Mouse (Mus musculus) limb, embryonic 12.5 days (tissue): ENCODE data around the gene Gmeb2. TPM values are rescaled to one million over a fixed set of nuclear protein-coding genes. Genes with fewer than 3 reads are reported as not detected.

ENCODE experiments used
- ATAC-seq: fragments of 200-750 bp; cut with Nextera tagmentation; 2 replicates; pipeline ENCODE4 v1.8.0; 2017; ENCODE audit warnings: low read depth, moderate TSS enrichment; ENCODE audit not compliant: insufficient number of reproducible peaks, insufficient read depth, low FRiP score, low TSS enrichment
- H3K27ac ChIP-seq: fragments of 300-500 bp; sonication (generic); 2 replicates; pipeline ENCODE4 v1.5.1; 2016; ENCODE audit warnings: mild to moderate bottlenecking, moderate library complexity
- H3K27me3 ChIP-seq: fragments of 300-500 bp; sonication (generic); 2 replicates; pipeline ENCODE4 v1.6.1; 2016; ENCODE audit warnings: mild to moderate bottlenecking, moderate library complexity
- H3K36me3 ChIP-seq: fragments of 300-500 bp; sonication (generic); 2 replicates; pipeline ENCODE4 v1.6.1; 2016; ENCODE audit warnings: mild to moderate bottlenecking, moderate library complexity
- H3K4me1 ChIP-seq: fragments of 300-500 bp; sonication (generic); replicated peaks from 2 replicates; pipeline ENCODE4 v1.6.1; 2016
- H3K4me2 ChIP-seq: fragments of 300-500 bp; sonication (generic); 2 replicates; pipeline ENCODE4 v1.6.1; 2016; ENCODE audit warnings: mild to moderate bottlenecking, moderate library complexity
- H3K4me3 ChIP-seq: fragments of 300-500 bp; sonication (generic); replicated peaks from 2 replicates; pipeline ENCODE4 v1.5.1; 2016; ENCODE audit warnings: mild to moderate bottlenecking
- H3K9ac ChIP-seq: fragments of 300-500 bp; sonication (generic); replicated peaks from 2 replicates; pipeline ENCODE4 v1.6.1; 2016; ENCODE audit warnings: mild to moderate bottlenecking, moderate library complexity
- H3K9me3 ChIP-seq: fragments of 300-500 bp; sonication (generic); 2 replicates; pipeline ENCODE4 v1.6.1; 2016; ENCODE audit warnings: mild to moderate bottlenecking, moderate library complexity
- WGBS: fragments of 180-500 bp; shearing (Covaris S2); methylation state at CpG from one replicate; pipeline ENCODE4 v1.1.7; 2016; 5-methylcytosine and 5-hydroxymethylcytosine counted together
- polyA plus RNA-seq: library from polyadenylated mRNA; unstranded; fragments of >200 nt; fragmentation: Nextera tagmentation; extraction: Ambion mirVana; gene quantifications from 2 replicates; pipeline ENCODE4 v1.2.1, GENCODE M21; 2016

The Gmeb2 gene
- polyA plus RNA-seq, 1 experiment from 2014 or later = 21.0 TPM

- no peak for ATAC-seq
- H3K27ac ChIP-seq = no peak overlapping the region
- peaks cover 5% of the 10 kb centered on the region; the same call in 1 of the 2 replicates for H3K4me1 ChIP-seq
- no peak overlapping the region for H3K4me2 ChIP-seq
- peaks cover 88% of the 10 kb centered on the region for H3K27me3 ChIP-seq
- H3K9ac ChIP-seq = no peak overlapping the region
- no peak overlapping the region for H3K4me3 ChIP-seq
- 82% methylated on average over 3 of the region's 3 CpGs for WGBS
- H3K36me3 ChIP-seq = no peaks in the 10 kb centered on the region
- no peaks in the 10 kb centered on the region for H3K9me3 ChIP-seq
These were observed 24.6 kb upstream of the Gmeb2 start for GRCm38 (mm10) chr2:181312435-181312834.

- peak overlapping the region; percentile 2; the same call in 1 of the 2 replicates for H3K4me3 ChIP-seq
- no peaks in the 10 kb centered on the region for H3K9me3 ChIP-seq
- H3K4me1 ChIP-seq = no peaks in the 10 kb centered on the region
- H3K36me3 ChIP-seq = no peaks in the 10 kb centered on the region
- ATAC-seq = no peak
- no peak overlapping the region for H3K9ac ChIP-seq
- peaks cover 62% of the 10 kb centered on the region for H3K27me3 ChIP-seq
- peak overlapping the region; percentile 30 for H3K4me2 ChIP-seq
- H3K27ac ChIP-seq = no peak overlapping the region
- WGBS = 10% methylated on average over 30 of the region's 30 CpGs
These were observed 19.4 kb upstream of the Gmeb2 start for GRCm38 (mm10) chr2:181307144-181307804.

- peaks cover 22% of the 10 kb centered on the region for H3K36me3 ChIP-seq
- no peak for ATAC-seq
- H3K9ac ChIP-seq = no peak overlapping the region
- WGBS = 90% methylated on average over 1 of the region's 1 CpGs
- no peak overlapping the region for H3K4me3 ChIP-seq
- peaks cover 6% of the 10 kb centered on the region; the same call in 1 of the 2 replicates for H3K9me3 ChIP-seq
- no peak overlapping the region for H3K4me2 ChIP-seq
- H3K27ac ChIP-seq = no peak overlapping the region
- peaks cover 43% of the 10 kb centered on the region for H3K27me3 ChIP-seq
- H3K4me1 ChIP-seq = no peaks in the 10 kb centered on the region
These were observed 17.1 kb upstream of the Gmeb2 start for GRCm38 (mm10) chr2:181304944-181305343.

GRCm38 (mm10) chr2:181302041-181302440, 14.2 kb upstream of the Gmeb2 start:
- Histone ChIP-seq H3K9me3 (peaks cover 6% of the 10 kb centered on the region; the same call in 1 of the 2 replicates), H3K27ac (no peak overlapping the region), H3K4me1 (no peaks in the 10 kb centered on the region), H3K4me3 (no peak overlapping the region), H3K9ac (no peak overlapping the region), H3K4me2 (no peak overlapping the region), H3K36me3 (peaks cover 22% of the 10 kb centered on the region), H3K27me3 (peaks cover 22% of the 10 kb centered on the region)
- no peak for ATAC-seq
- WGBS = 18% methylated on average over 3 of the region's 3 CpGs

- Histone ChIP-seq H3K27ac (no peak overlapping the region), H3K27me3 (no peaks in the 10 kb centered on the region), H3K4me3 (no peak overlapping the region), H3K9ac (no peak overlapping the region), H3K4me1 (peaks cover 15% of the 10 kb centered on the region), H3K36me3 (peaks cover 10% of the 10 kb centered on the region), H3K9me3 (no peaks in the 10 kb centered on the region), H3K4me2 (no peak overlapping the region)
- 88% methylated on average over 1 of the region's 1 CpGs for WGBS
- ATAC-seq = no peak
These were observed 3.1 kb upstream of the Gmeb2 start for GRCm38 (mm10) chr2:181290937-181291336.

- Histone ChIP-seq H3K4me3 (peak overlapping the region; percentile 61), H3K4me2 (peak overlapping the region; percentile 57), H3K4me1 (peaks cover 15% of the 10 kb centered on the region), H3K27me3 (no peaks in the 10 kb centered on the region), H3K9ac (peak overlapping the region; percentile 24; the same call in 1 of the 2 replicates), H3K36me3 (peaks cover 19% of the 10 kb centered on the region), H3K9me3 (no peaks in the 10 kb centered on the region), H3K27ac (no peak overlapping the region; the same call in 1 of the 2 replicates)
- no peak for ATAC-seq
- 78% methylated on average over 3 of the region's 3 CpGs for WGBS
These were observed 856 bp upstream of the Gmeb2 start for GRCm38 (mm10) chr2:181288691-181289090.

- H3K27ac ChIP-seq = peak overlapping the region; percentile 96
- no peaks in the 10 kb centered on the region for H3K9me3 ChIP-seq
- peak; percentile 82 for ATAC-seq
- H3K36me3 ChIP-seq = peaks cover 26% of the 10 kb centered on the region
- peak overlapping the region; percentile 79 for H3K9ac ChIP-seq
- WGBS = under 1% methylated on average over 52 of the region's 71 CpGs
- peaks cover 15% of the 10 kb centered on the region for H3K4me1 ChIP-seq
- peak overlapping the region; percentile 61 for H3K4me3 ChIP-seq
- no peaks in the 10 kb centered on the region for H3K27me3 ChIP-seq
- peak overlapping the region; percentile 62 for H3K4me2 ChIP-seq
These were observed 387 bp downstream of the Gmeb2 start for GRCm38 (mm10) chr2:181287338-181287957.

GRCm38 (mm10) chr2:181286629-181287337, 1.1 kb downstream of the Gmeb2 start:
- Histone ChIP-seq H3K4me3 (peak overlapping the region; percentile 61), H3K27me3 (no peaks in the 10 kb centered on the region), H3K27ac (peak overlapping the region; percentile 96), H3K9ac (peak overlapping the region; percentile 79), H3K4me1 (peaks cover 15% of the 10 kb centered on the region), H3K9me3 (no peaks in the 10 kb centered on the region), H3K4me2 (peak overlapping the region; percentile 62), H3K36me3 (peaks cover 32% of the 10 kb centered on the region)
- 54% methylated on average over 6 of the region's 6 CpGs for WGBS
- ATAC-seq = no peak

- Histone ChIP-seq H3K4me3 (no peak overlapping the region), H3K4me1 (no peaks in the 10 kb centered on the region), H3K36me3 (peaks cover 60% of the 10 kb centered on the region), H3K27me3 (no peaks in the 10 kb centered on the region), H3K27ac (no peak overlapping the region), H3K9me3 (no peaks in the 10 kb centered on the region), H3K4me2 (no peak overlapping the region), H3K9ac (no peak overlapping the region)
- 83% methylated on average over 1 of the region's 1 CpGs for WGBS
- ATAC-seq = no peak
These were observed 7.9 kb downstream of the Gmeb2 start for GRCm38 (mm10) chr2:181279968-181280367.

GRCm38 (mm10) chr2:181277866-181278265, 10.0 kb downstream of the Gmeb2 start:
- H3K4me2 ChIP-seq = no peak overlapping the region
- no peak for ATAC-seq
- H3K4me3 ChIP-seq = no peak overlapping the region
- no peak overlapping the region for H3K9ac ChIP-seq
- H3K27ac ChIP-seq = no peak overlapping the region
- no peaks in the 10 kb centered on the region for H3K9me3 ChIP-seq
- H3K27me3 ChIP-seq = no peaks in the 10 kb centered on the region
- H3K4me1 ChIP-seq = no peaks in the 10 kb centered on the region
- H3K36me3 ChIP-seq = peaks cover 64% of the 10 kb centered on the region
- WGBS = 87% methylated on average over 3 of the region's 3 CpGs

GRCm38 (mm10) chr2:181276766-181277165, 11.1 kb downstream of the Gmeb2 start:
- peaks cover 65% of the 10 kb centered on the region for H3K36me3 ChIP-seq
- H3K27me3 ChIP-seq = no peaks in the 10 kb centered on the region
- WGBS = 76% methylated on average over 1 of the region's 1 CpGs
- no peak overlapping the region for H3K4me2 ChIP-seq
- H3K9me3 ChIP-seq = no peaks in the 10 kb centered on the region
- no peak for ATAC-seq
- H3K27ac ChIP-seq = no peak overlapping the region
- H3K4me3 ChIP-seq = no peak overlapping the region
- H3K4me1 ChIP-seq = no peaks in the 10 kb centered on the region
- H3K9ac ChIP-seq = no peak overlapping the region
